Mouse (Mus musculus) ES-E14 (cell line): ENCODE results near the gene Pias4.

Source experiments
- CHD2 ChIP-seq: IDR thresholded peaks from 2 replicates; pipeline ENCODE4 v1.6.1; 2014; ENCODE audit warnings: mild to moderate bottlenecking, low read depth, low read length, inconsistent platforms
- HCFC1 ChIP-seq: IDR thresholded peaks from 2 replicates; pipeline ENCODE4 v1.6.1; 2012; ENCODE audit warnings: low read length, inconsistent platforms, borderline replicate concordance; ENCODE audit not compliant: insufficient read depth
- MAFK ChIP-seq: IDR thresholded peaks from 2 replicates; pipeline ENCODE4 v1.6.1; 2014; ENCODE audit warnings: mild to moderate bottlenecking, low read depth, low read length, inconsistent platforms; ENCODE audit not compliant: insufficient read depth
- ZC3H11A ChIP-seq: IDR thresholded peaks from 2 replicates; pipeline ENCODE4 v1.6.1; 2012; ENCODE audit warnings: low read depth, mild to moderate bottlenecking, inconsistent platforms, low read length, borderline replicate concordance
- ZNF384 ChIP-seq: IDR thresholded peaks from 2 replicates; pipeline ENCODE4 v1.6.1; 2012; ENCODE audit warnings: low read depth, low read length, inconsistent platforms

DNA sequence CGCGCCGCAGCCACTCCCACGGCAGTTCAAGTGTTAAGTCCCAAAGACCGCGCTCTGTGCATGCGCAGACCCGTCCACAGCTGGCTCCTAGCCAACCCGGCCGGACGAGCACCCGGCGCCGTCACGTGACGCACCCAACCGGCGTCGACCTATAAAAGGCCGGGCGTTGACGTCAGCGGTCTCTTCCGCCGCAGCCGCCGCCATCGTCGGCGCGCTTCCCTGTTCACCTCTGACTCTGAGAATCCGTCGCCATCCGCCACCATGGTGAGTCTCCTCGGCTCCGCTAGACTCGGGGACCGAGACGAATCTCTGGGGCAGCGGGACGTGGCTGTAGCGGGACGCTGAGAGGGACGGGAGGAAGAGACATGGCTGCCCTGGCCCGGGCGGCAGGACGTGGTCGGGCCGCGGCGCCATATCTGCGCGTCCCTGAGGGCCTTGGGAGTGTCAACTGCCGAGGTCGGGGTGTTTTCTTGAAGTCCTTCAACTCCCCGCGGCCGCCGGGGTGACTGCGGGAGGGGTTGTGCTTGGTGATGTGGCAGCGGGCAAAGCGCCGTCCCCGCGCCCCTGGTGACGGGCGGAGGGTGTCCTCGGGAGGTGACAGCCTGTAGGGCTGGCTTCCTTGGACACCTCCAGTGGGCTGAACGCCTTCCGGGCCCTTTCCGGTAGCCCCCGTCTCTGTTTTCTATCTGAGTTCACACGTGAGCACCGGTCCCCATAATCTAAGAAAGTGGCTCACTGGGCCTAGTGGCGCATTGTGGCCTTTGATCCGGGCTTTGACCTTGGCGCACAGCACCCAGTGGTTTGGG lies 8.9 kb upstream of the Pias4 start, which contains the start of gene Eef2:
- TF ChIP-seq CHD2 (no peak), HCFC1 (peak; percentile 64; the same call in 1 of the 2 replicates), MAFK (no peak), ZC3H11A (no peak), ZNF384 (no peak)
